Mouse (Mus musculus): ENCODE results near the gene Mrpl44. TPM values are rescaled to one million over a fixed set of nuclear protein-coding genes. Genes with fewer than 3 reads are reported as not detected.

Mrpl44 gene
- polyA plus RNA-seq (2015; fragmentation: Nextera tagmentation; extraction: Ambion mirVana) = 52.8 and 57.5 TPM in 2 replicates

GRCm38 (mm10) chr1:79775927-79776458 is at the start of gene Mrpl44, which contains the start of gene Wdfy1:
Gene Mrpl44, plus strand, starts transcription at chr1:79776018.
Gene Wdfy1, minus strand, starts transcription at chr1:79776143.
- under 1% methylated on average over 38 of the region's 38 CpGs for WGBS
- peak; percentile 99 for ATAC-seq (replicated peaks; ENCODE audit: extremely low read depth, insufficient read depth, low FRiP score)
- peaks cover 6% of the 10 kb centered on the region for H3K4me1 ChIP-seq (ENCODE audit: control insufficient read depth, insufficient read depth, low read length)
- peak within 1 kb of the TSS; percentile 60 for H3K4me2 ChIP-seq (ENCODE audit: low read depth, low read length)
- peak within 1 kb of the TSS; percentile 97 for H3K9ac ChIP-seq (ENCODE audit: low read length)
- H3K36me3 ChIP-seq (ENCODE audit: control insufficient read depth, insufficient read depth) = peaks cover 29% of the 10 kb centered on the region
- no peaks in the 10 kb centered on the region for H3K9me3 ChIP-seq (replicated peaks; ENCODE audit: control insufficient read depth, low read length)
- H3K27me3 ChIP-seq (ENCODE audit: control insufficient read depth, insufficient read depth, low read length) = no peaks in the 10 kb centered on the region
- peak within 1 kb of the TSS; percentile 99 for H3K4me3 ChIP-seq (ENCODE audit: low read length)
- H3K27ac ChIP-seq (ENCODE audit: low read length) = peak within 1 kb of the TSS; percentile 91

- no peak overlapping the region for H3K4me2 ChIP-seq (ENCODE audit: low read depth, low read length)
- WGBS = 71% methylated on average over 5 of the region's 5 CpGs
- H3K27ac ChIP-seq (ENCODE audit: low read length) = no peak overlapping the region
- no peak for ATAC-seq (replicated peaks; ENCODE audit: extremely low read depth, insufficient read depth, low FRiP score)
- H3K4me1 ChIP-seq (ENCODE audit: control insufficient read depth, insufficient read depth, low read length) = no peaks in the 10 kb centered on the region
- H3K9me3 ChIP-seq (replicated peaks; ENCODE audit: control insufficient read depth, low read length) = no peaks in the 10 kb centered on the region
- H3K4me3 ChIP-seq (ENCODE audit: low read length) = no peak overlapping the region
- H3K27me3 ChIP-seq (ENCODE audit: control insufficient read depth, insufficient read depth, low read length) = no peaks in the 10 kb centered on the region
- H3K9ac ChIP-seq (ENCODE audit: low read length) = no peak overlapping the region
- peaks cover 10% of the 10 kb centered on the region; the same call in 1 of the 2 replicates for H3K36me3 ChIP-seq (ENCODE audit: control insufficient read depth, insufficient read depth)
Measured at GRCm38 (mm10) chr1:79734794-79735193, 41.0 kb upstream of the Mrpl44 start.

GRCm38 (mm10) chr1:79736408-79736807 is 39.4 kb upstream of the Mrpl44 start:
- Histone ChIP-seq H3K36me3 (ENCODE audit: control insufficient read depth, insufficient read depth) (peaks cover 10% of the 10 kb centered on the region; the same call in 1 of the 2 replicates), H3K9me3 (replicated peaks; ENCODE audit: control insufficient read depth, low read length) (no peaks in the 10 kb centered on the region), H3K4me1 (ENCODE audit: control insufficient read depth, insufficient read depth, low read length) (no peaks in the 10 kb centered on the region), H3K9ac (ENCODE audit: low read length) (no peak overlapping the region), H3K27ac (ENCODE audit: low read length) (no peak overlapping the region), H3K27me3 (ENCODE audit: control insufficient read depth, insufficient read depth, low read length) (no peaks in the 10 kb centered on the region), H3K4me2 (ENCODE audit: low read depth, low read length) (no peak overlapping the region), H3K4me3 (ENCODE audit: low read length) (no peak overlapping the region)
- 89% methylated on average over 3 of the region's 3 CpGs for WGBS
- no peak for ATAC-seq (replicated peaks; ENCODE audit: extremely low read depth, insufficient read depth, low FRiP score)

- peaks cover 8% of the 10 kb centered on the region; the same call in 1 of the 2 replicates for H3K36me3 ChIP-seq (ENCODE audit: control insufficient read depth, insufficient read depth)
- WGBS = 95% methylated on average over 2 of the region's 2 CpGs
- no peaks in the 10 kb centered on the region for H3K27me3 ChIP-seq (ENCODE audit: control insufficient read depth, insufficient read depth, low read length)
- H3K4me3 ChIP-seq (ENCODE audit: low read length) = no peak overlapping the region
- ATAC-seq (replicated peaks; ENCODE audit: extremely low read depth, insufficient read depth, low FRiP score) = no peak
- H3K4me2 ChIP-seq (ENCODE audit: low read depth, low read length) = no peak overlapping the region
- H3K4me1 ChIP-seq (ENCODE audit: control insufficient read depth, insufficient read depth, low read length) = 0 out of 2 replicates have a peak, but pooled peaks cover 2% of the 10 kb centered on the region
- no peak overlapping the region for H3K27ac ChIP-seq (ENCODE audit: low read length)
- H3K9ac ChIP-seq (ENCODE audit: low read length) = no peak overlapping the region
- H3K9me3 ChIP-seq (replicated peaks; ENCODE audit: control insufficient read depth, low read length) = no peaks in the 10 kb centered on the region
Measured at GRCm38 (mm10) chr1:79739726-79740125, 36.1 kb upstream of the Mrpl44 start.

- 58% methylated on average over 4 of the region's 4 CpGs for WGBS
- peaks cover 8% of the 10 kb centered on the region; the same call in 1 of the 2 replicates for H3K36me3 ChIP-seq (ENCODE audit: control insufficient read depth, insufficient read depth)
- H3K9ac ChIP-seq (ENCODE audit: low read length) = no peak overlapping the region
- H3K4me2 ChIP-seq (ENCODE audit: low read depth, low read length) = no peak overlapping the region
- H3K27ac ChIP-seq (ENCODE audit: low read length) = no peak overlapping the region
- peak; percentile 61; the same call in 1 of the 2 replicates for ATAC-seq (replicated peaks; ENCODE audit: extremely low read depth, insufficient read depth, low FRiP score)
- H3K9me3 ChIP-seq (replicated peaks; ENCODE audit: control insufficient read depth, low read length) = no peaks in the 10 kb centered on the region
- H3K27me3 ChIP-seq (ENCODE audit: control insufficient read depth, insufficient read depth, low read length) = no peaks in the 10 kb centered on the region
- peaks cover 5% of the 10 kb centered on the region; the same call in 1 of the 2 replicates for H3K4me1 ChIP-seq (ENCODE audit: control insufficient read depth, insufficient read depth, low read length)
- no peak overlapping the region for H3K4me3 ChIP-seq (ENCODE audit: low read length)
Measured at GRCm38 (mm10) chr1:79741002-79741401, 34.8 kb upstream of the Mrpl44 start.

GRCm38 (mm10) chr1:79742949-79743348 is 32.9 kb upstream of the Mrpl44 start:
- peaks cover 6% of the 10 kb centered on the region; the same call in 1 of the 2 replicates for H3K36me3 ChIP-seq (ENCODE audit: control insufficient read depth, insufficient read depth)
- H3K9me3 ChIP-seq (replicated peaks; ENCODE audit: control insufficient read depth, low read length) = no peaks in the 10 kb centered on the region
- no peaks in the 10 kb centered on the region for H3K27me3 ChIP-seq (ENCODE audit: control insufficient read depth, insufficient read depth, low read length)
- 91% methylated on average over 7 of the region's 7 CpGs for WGBS
- H3K4me3 ChIP-seq (ENCODE audit: low read length) = no peak overlapping the region
- no peak for ATAC-seq (replicated peaks; ENCODE audit: extremely low read depth, insufficient read depth, low FRiP score)
- no peak overlapping the region for H3K4me2 ChIP-seq (ENCODE audit: low read depth, low read length)
- H3K27ac ChIP-seq (ENCODE audit: low read length) = no peak overlapping the region
- H3K4me1 ChIP-seq (ENCODE audit: control insufficient read depth, insufficient read depth, low read length) = peaks cover 10% of the 10 kb centered on the region
- H3K9ac ChIP-seq (ENCODE audit: low read length) = no peak overlapping the region

GRCm38 (mm10) chr1:79743385-79743784 is 32.4 kb upstream of the Mrpl44 start:
- H3K27me3 ChIP-seq (ENCODE audit: control insufficient read depth, insufficient read depth, low read length) = no peaks in the 10 kb centered on the region
- no peak overlapping the region for H3K9ac ChIP-seq (ENCODE audit: low read length)
- peaks cover 11% of the 10 kb centered on the region for H3K4me1 ChIP-seq (ENCODE audit: control insufficient read depth, insufficient read depth, low read length)
- no peaks in the 10 kb centered on the region for H3K9me3 ChIP-seq (replicated peaks; ENCODE audit: control insufficient read depth, low read length)
- no peak overlapping the region for H3K4me3 ChIP-seq (ENCODE audit: low read length)
- no peak overlapping the region for H3K27ac ChIP-seq (ENCODE audit: low read length)
- ATAC-seq (replicated peaks; ENCODE audit: extremely low read depth, insufficient read depth, low FRiP score) = no peak
- no peak overlapping the region for H3K4me2 ChIP-seq (ENCODE audit: low read depth, low read length)
- H3K36me3 ChIP-seq (ENCODE audit: control insufficient read depth, insufficient read depth) = peaks cover 4% of the 10 kb centered on the region; the same call in 1 of the 2 replicates
- 95% methylated on average over 1 of the region's 1 CpGs for WGBS

GRCm38 (mm10) chr1:79746056-79746455 is 29.8 kb upstream of the Mrpl44 start:
- Histone ChIP-seq H3K4me2 (ENCODE audit: low read depth, low read length) (peak overlapping the region; percentile 15; the same call in 1 of the 2 replicates), H3K36me3 (ENCODE audit: control insufficient read depth, insufficient read depth) (0 out of 2 replicates have a peak, but pooled peaks cover 2% of the 10 kb centered on the region), H3K27ac (ENCODE audit: low read length) (peak overlapping the region; percentile 85), H3K4me3 (ENCODE audit: low read length) (no peak overlapping the region), H3K4me1 (ENCODE audit: control insufficient read depth, insufficient read depth, low read length) (peaks cover 14% of the 10 kb centered on the region), H3K27me3 (ENCODE audit: control insufficient read depth, insufficient read depth, low read length) (no peaks in the 10 kb centered on the region), H3K9ac (ENCODE audit: low read length) (no peak overlapping the region), H3K9me3 (replicated peaks; ENCODE audit: control insufficient read depth, low read length) (no peaks in the 10 kb centered on the region)
- peak; percentile 94 for ATAC-seq (replicated peaks; ENCODE audit: extremely low read depth, insufficient read depth, low FRiP score)
- 45% methylated on average over 4 of the region's 4 CpGs for WGBS

GRCm38 (mm10) chr1:79751186-79751585 is 24.6 kb upstream of the Mrpl44 start:
- WGBS = 66% methylated on average over 5 of the region's 5 CpGs
- Histone ChIP-seq H3K9ac (ENCODE audit: low read length) (no peak overlapping the region), H3K4me3 (ENCODE audit: low read length) (no peak overlapping the region), H3K4me2 (ENCODE audit: low read depth, low read length) (no peak overlapping the region), H3K27me3 (ENCODE audit: control insufficient read depth, insufficient read depth, low read length) (no peaks in the 10 kb centered on the region), H3K9me3 (replicated peaks; ENCODE audit: control insufficient read depth, low read length) (no peaks in the 10 kb centered on the region), H3K4me1 (ENCODE audit: control insufficient read depth, insufficient read depth, low read length) (peaks cover 22% of the 10 kb centered on the region), H3K27ac (ENCODE audit: low read length) (peak overlapping the region; percentile 72), H3K36me3 (ENCODE audit: control insufficient read depth, insufficient read depth) (0 out of 2 replicates have a peak, but pooled peaks cover 2% of the 10 kb centered on the region)
- peak; percentile 26; the same call in 1 of the 2 replicates for ATAC-seq (replicated peaks; ENCODE audit: extremely low read depth, insufficient read depth, low FRiP score)
